Comparison of ENCODE assay signal across 22 mouse cellular contexts in genomic region chr10:15046285-15046684, GRCm38 (mm10).
A peak's percentile ranks its signal among the peaks of the same experiment; 100 is the strongest.
DNase-seq lines count a peak whose midpoint lies in the region; ATAC-seq and TF ChIP-seq lines count a peak whose summit lies in the region.
"Had no signal": no experiment of that assay in that cellular context is flagged by ENCODE, and none has a peak within 500 bp of the region (broad histone marks: within the 10 kb centered on the region; RNA-seq: fewer than 3 reads in every experiment).

No protein-coding gene starts in this region.

- H3K9me3 ChIP-seq in forebrain, embryonic 14.5 days (replicated peaks; ENCODE audit: control insufficient read depth, low read length), result no peaks in the 10 kb centered on the region
- H3K9me3 ChIP-seq in forebrain, embryonic 12.5 days, result no peaks in the 10 kb centered on the region
- H3K9me3 ChIP-seq in lung, embryonic 15.5 days, result no peaks in the 10 kb centered on the region
- H3K9me3 ChIP-seq in midbrain, embryonic 11.5 days (ENCODE audit: control insufficient read depth, low read length), result no peaks in the 10 kb centered on the region
- no peaks in the 10 kb centered on the region for H3K9me3 ChIP-seq in midbrain, embryonic 13.5 days
- H3K9me3 ChIP-seq: embryonic facial prominence, embryonic 13.5 days; embryonic facial prominence, embryonic 15.5 days; forebrain, embryonic 10.5 days; forebrain, embryonic 13.5 days had no signal

- ATAC-seq in forebrain, embryonic 14.5 days, result no peak
- ATAC-seq in forebrain, embryonic 12.5 days (ENCODE audit: low FRiP score), result no peak
- peak; percentile 70; the same call in 1 of the 2 replicates for ATAC-seq in lung, embryonic 15.5 days (ENCODE audit: borderline replicate concordance, extremely low read depth, low FRiP score, low TSS enrichment)
- ATAC-seq in midbrain, embryonic 11.5 days (ENCODE audit: low FRiP score), result no peak
- no peak for ATAC-seq in midbrain, embryonic 13.5 days
- ATAC-seq: forebrain, embryonic 13.5 days; forebrain, embryonic 16.5 days had no signal

- H3K4me3 ChIP-seq in forebrain, embryonic 14.5 days (ENCODE audit: low read depth, low read length), result no peak overlapping the region
- H3K4me3 ChIP-seq in forebrain, embryonic 12.5 days (replicated peaks), result no peak overlapping the region
- H3K4me3 ChIP-seq in lung, embryonic 15.5 days, result no peak overlapping the region
- H3K4me3 ChIP-seq in midbrain, embryonic 11.5 days (ENCODE audit: low read depth, low read length), result no peak overlapping the region
- H3K4me3 ChIP-seq in midbrain, embryonic 13.5 days (replicated peaks), result no peak overlapping the region
- H3K4me3 ChIP-seq in cerebellum, adult 2 months (replicated peaks; ENCODE audit: insufficient read depth, low read depth, low read length), result no peak overlapping the region
- H3K4me3 ChIP-seq: embryonic facial prominence, embryonic 13.5 days; embryonic facial prominence, embryonic 15.5 days; erythroblast, embryonic 14.5 days; forebrain, embryonic 10.5 days; forebrain, embryonic 13.5 days had no signal

- H3K27ac ChIP-seq in forebrain, embryonic 14.5 days (ENCODE audit: low read depth, low read length), result no peak overlapping the region
- no peak overlapping the region for H3K27ac ChIP-seq in forebrain, embryonic 12.5 days
- no peak overlapping the region for H3K27ac ChIP-seq in lung, embryonic 15.5 days
- no peak overlapping the region for H3K27ac ChIP-seq in midbrain, embryonic 11.5 days (ENCODE audit: low read depth, low read length)
- H3K27ac ChIP-seq in midbrain, embryonic 13.5 days, result no peak overlapping the region
- no peak overlapping the region for H3K27ac ChIP-seq in cerebellum, adult 2 months (ENCODE audit: insufficient read depth, low read length)
- H3K27ac ChIP-seq: embryonic facial prominence, embryonic 13.5 days; embryonic facial prominence, embryonic 15.5 days; forebrain, embryonic 10.5 days; forebrain, embryonic 13.5 days had no signal

- no peaks in the 10 kb centered on the region for H3K27me3 ChIP-seq in forebrain, embryonic 14.5 days (replicated peaks; ENCODE audit: control insufficient read depth, insufficient read depth, low read length)
- no peaks in the 10 kb centered on the region for H3K27me3 ChIP-seq in forebrain, embryonic 12.5 days
- H3K27me3 ChIP-seq in lung, embryonic 15.5 days, result no peaks in the 10 kb centered on the region
- H3K27me3 ChIP-seq in midbrain, embryonic 11.5 days (ENCODE audit: control insufficient read depth, insufficient read depth, low read length), result no peaks in the 10 kb centered on the region
- H3K27me3 ChIP-seq in midbrain, embryonic 13.5 days, result no peaks in the 10 kb centered on the region
- no peaks in the 10 kb centered on the region for H3K27me3 ChIP-seq in cerebellum, adult 2 months (ENCODE audit: control insufficient read depth, insufficient read depth, low read length)
- H3K27me3 ChIP-seq: embryonic facial prominence, embryonic 13.5 days; embryonic facial prominence, embryonic 15.5 days; forebrain, embryonic 13.5 days had no signal

- no peaks in the 10 kb centered on the region for H3K4me1 ChIP-seq in forebrain, embryonic 14.5 days (ENCODE audit: control insufficient read depth, insufficient read depth, low read length)
- no peaks in the 10 kb centered on the region for H3K4me1 ChIP-seq in forebrain, embryonic 12.5 days
- no peaks in the 10 kb centered on the region for H3K4me1 ChIP-seq in lung, embryonic 15.5 days
- H3K4me1 ChIP-seq in midbrain, embryonic 11.5 days (ENCODE audit: control insufficient read depth, insufficient read depth, low read length), result no peaks in the 10 kb centered on the region
- no peaks in the 10 kb centered on the region for H3K4me1 ChIP-seq in midbrain, embryonic 13.5 days (replicated peaks)
- H3K4me1 ChIP-seq in cerebellum, adult 2 months (ENCODE audit: control insufficient read depth, insufficient read depth, low read length), result no peaks in the 10 kb centered on the region
- H3K4me1 ChIP-seq: embryonic facial prominence, embryonic 13.5 days; embryonic facial prominence, embryonic 15.5 days; forebrain, embryonic 10.5 days; forebrain, embryonic 13.5 days had no signal

- peak; percentile 1 for DNase-seq in forebrain, embryonic 14.5 days (ENCODE audit: low spot score)
- no peak for DNase-seq in lung, postnatal 25 days (ENCODE audit: low spot score)
- DNase-seq in midbrain, embryonic 11.5 days (ENCODE audit: low spot score, missing footprints), result peak; percentile 44
- peak; percentile 11 for DNase-seq in brain, embryonic 14.5 days (ENCODE audit: low read depth)
- no peak for DNase-seq in cerebellum, adult 2 months
- DNase-seq: adrenal gland, adult 2 months; adrenal gland, postnatal 10 days; adrenal gland, postnatal 25 days; cerebellum, adult 11-12 months; cerebellum, adult 8-10 months; cerebellum, adult 9-11 months; cerebellum, postnatal 14 days; cerebellum, postnatal 36 days had no signal

- no peaks in the 10 kb centered on the region for H3K36me3 ChIP-seq in forebrain, embryonic 14.5 days (ENCODE audit: control insufficient read depth, insufficient read depth, low read length)
- no peaks in the 10 kb centered on the region for H3K36me3 ChIP-seq in forebrain, embryonic 12.5 days (replicated peaks)
- no peaks in the 10 kb centered on the region for H3K36me3 ChIP-seq in lung, embryonic 15.5 days
- no peaks in the 10 kb centered on the region for H3K36me3 ChIP-seq in midbrain, embryonic 11.5 days (ENCODE audit: control insufficient read depth, insufficient read depth, low read length)
- no peaks in the 10 kb centered on the region for H3K36me3 ChIP-seq in midbrain, embryonic 13.5 days
- H3K36me3 ChIP-seq: embryonic facial prominence, embryonic 13.5 days; embryonic facial prominence, embryonic 15.5 days; forebrain, embryonic 10.5 days had no signal

- TF ChIP-seq POLR2A in brain, embryonic 14.5 days (IDR thresholded peaks at IDR 0.05; ENCODE audit: borderline replicate concordance, extremely low read depth, insufficient read depth, insufficient read length, poor library complexity, severe bottlenecking), result no peak
- TF ChIP-seq POLR2A in cerebellum, adult 2 months (IDR thresholded peaks at IDR 0.05; ENCODE audit: borderline replicate concordance, insufficient read depth, low read length), result no peak

- 82% methylated on average over 4 of the region's 4 CpGs for WGBS in forebrain, embryonic 14.5 days
- 82% methylated on average over 4 of the region's 4 CpGs for WGBS in forebrain, embryonic 12.5 days
- WGBS in lung, embryonic 15.5 days, result 28% methylated on average over 4 of the region's 4 CpGs
- WGBS in midbrain, embryonic 11.5 days, result 76% methylated on average over 4 of the region's 4 CpGs
- 71% methylated on average over 4 of the region's 4 CpGs for WGBS in midbrain, embryonic 13.5 days
- 52% methylated on average over 4 of the region's 4 CpGs for WGBS in cerebellum, adult 2 months

- H3K4me2 ChIP-seq in forebrain, embryonic 14.5 days (ENCODE audit: low read length), result no peak overlapping the region
- no peak overlapping the region for H3K4me2 ChIP-seq in forebrain, embryonic 12.5 days
- no peak overlapping the region for H3K4me2 ChIP-seq in lung, embryonic 15.5 days
- H3K4me2 ChIP-seq in midbrain, embryonic 11.5 days, result no peak overlapping the region
- H3K4me2 ChIP-seq in midbrain, embryonic 13.5 days (replicated peaks), result no peak overlapping the region
- H3K4me2 ChIP-seq: embryonic facial prominence, embryonic 13.5 days; embryonic facial prominence, embryonic 15.5 days; forebrain, embryonic 13.5 days had no signal

- no peak for TF ChIP-seq CTCF in brain, embryonic 14.5 days (IDR thresholded peaks at IDR 0.05; ENCODE audit: borderline replicate concordance, extremely low read depth, insufficient read depth, insufficient read length)
- no peak for TF ChIP-seq CTCF in cerebellum, adult 2 months (IDR thresholded peaks at IDR 0.05; ENCODE audit: borderline replicate concordance, insufficient read depth, low read depth, low read length)

- H3K9ac ChIP-seq in forebrain, embryonic 14.5 days (ENCODE audit: low read length), result no peak overlapping the region
- H3K9ac ChIP-seq in forebrain, embryonic 12.5 days, result no peak overlapping the region
- H3K9ac ChIP-seq in lung, embryonic 15.5 days, result no peak overlapping the region
- H3K9ac ChIP-seq in midbrain, embryonic 11.5 days (ENCODE audit: low read length), result no peak overlapping the region
- no peak overlapping the region for H3K9ac ChIP-seq in midbrain, embryonic 13.5 days (replicated peaks)
- H3K9ac ChIP-seq: embryonic facial prominence, embryonic 13.5 days; embryonic facial prominence, embryonic 15.5 days; forebrain, embryonic 13.5 days had no signal

Comparison
In these comparisons a context has a peak if more than half of its experiments do, and no peak if none do; other contexts are left out.
1. DNase-seq: peak in forebrain, embryonic 14.5 days (single experiment), midbrain, embryonic 11.5 days (single experiment) and brain, embryonic 14.5 days (single experiment); none in lung, postnatal 25 days (single experiment) and cerebellum, adult 2 months (0 of 2).